Mouse (Mus musculus): Measurements from ENCODE around the gene Calcoco1.

DNA sequence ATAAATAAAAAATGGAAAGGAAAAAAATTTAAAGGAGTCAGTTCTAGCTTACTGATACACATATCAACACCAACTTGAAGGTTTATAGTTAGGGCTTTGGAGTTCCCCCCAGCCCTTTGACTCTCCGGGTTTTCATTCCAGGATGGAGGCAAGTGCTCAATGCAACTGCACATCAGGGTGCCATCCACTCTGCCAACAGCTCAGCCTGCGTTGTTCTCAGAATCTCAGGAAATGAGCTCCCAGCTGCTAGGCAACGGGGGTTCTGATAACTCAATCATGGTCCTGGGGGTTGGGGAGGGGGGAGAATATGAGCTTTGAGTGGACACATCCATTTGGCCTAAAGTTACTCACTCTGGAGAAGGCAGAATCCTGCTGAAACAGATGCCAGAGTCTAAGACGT lies 36.2 kb downstream of the Calcoco1 start:
- TF ChIP-seq CTCF (IDR thresholded peaks at IDR 0.05): no peak
- TF ChIP-seq EP300 (IDR thresholded peaks at IDR 0.05): no peak

All from lung, postnatal 0 days (tissue).